Mouse (Mus musculus): Measurements from ENCODE around the gene Hoxb6. TPM values are rescaled to one million over a fixed set of nuclear protein-coding genes. Genes with fewer than 3 reads are reported as not detected.

Hoxb6 gene
- 0.01 and 0.08 TPM in 2 replicates for polyA plus RNA-seq (2012; rRNA removed)

DNA sequence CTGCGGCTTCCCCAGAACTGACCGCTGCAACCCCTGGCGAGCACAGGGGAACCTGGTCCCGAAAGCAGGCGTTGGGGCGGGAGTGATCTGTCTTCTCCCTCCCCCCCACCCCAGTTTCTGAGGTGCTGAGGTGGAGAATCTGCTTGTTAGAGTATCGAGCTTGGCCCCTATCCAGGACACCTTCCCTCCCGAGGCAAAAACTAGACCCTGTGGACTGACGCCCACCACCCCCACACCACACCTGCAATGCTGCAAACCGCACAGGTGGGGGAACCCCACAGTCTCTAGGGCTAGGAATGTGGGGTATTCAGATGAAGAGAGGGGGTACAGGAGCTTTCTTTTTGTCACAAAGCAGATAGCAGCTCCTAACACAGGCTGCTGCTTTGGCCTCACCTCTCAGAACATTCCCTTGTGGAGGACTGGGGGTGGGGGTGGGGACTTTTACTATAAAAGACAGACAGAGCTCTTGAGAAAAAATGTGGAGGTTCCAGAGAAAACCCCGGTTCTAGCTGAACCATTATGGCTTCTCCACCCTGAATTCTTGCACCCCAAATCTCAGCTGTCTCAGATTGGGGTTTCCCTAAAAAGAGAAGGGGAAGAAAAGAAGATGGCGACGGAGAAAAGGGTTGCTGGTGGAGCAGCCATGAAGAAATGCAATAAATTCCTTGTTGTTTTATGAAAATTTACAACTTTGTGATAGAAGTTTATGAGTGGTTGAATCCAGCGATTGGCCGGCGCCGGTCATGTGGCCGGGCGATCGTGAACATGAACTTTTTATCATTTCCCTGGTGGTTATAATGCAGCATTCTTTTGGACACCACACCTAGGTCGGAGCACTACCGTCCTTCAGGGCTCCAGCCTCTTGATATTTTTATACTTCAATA, at the start of gene Hoxb6:
TSS of gene Hoxb6 (plus strand) at position 796 of the 884 bp plus-strand sequence.

DNA sequence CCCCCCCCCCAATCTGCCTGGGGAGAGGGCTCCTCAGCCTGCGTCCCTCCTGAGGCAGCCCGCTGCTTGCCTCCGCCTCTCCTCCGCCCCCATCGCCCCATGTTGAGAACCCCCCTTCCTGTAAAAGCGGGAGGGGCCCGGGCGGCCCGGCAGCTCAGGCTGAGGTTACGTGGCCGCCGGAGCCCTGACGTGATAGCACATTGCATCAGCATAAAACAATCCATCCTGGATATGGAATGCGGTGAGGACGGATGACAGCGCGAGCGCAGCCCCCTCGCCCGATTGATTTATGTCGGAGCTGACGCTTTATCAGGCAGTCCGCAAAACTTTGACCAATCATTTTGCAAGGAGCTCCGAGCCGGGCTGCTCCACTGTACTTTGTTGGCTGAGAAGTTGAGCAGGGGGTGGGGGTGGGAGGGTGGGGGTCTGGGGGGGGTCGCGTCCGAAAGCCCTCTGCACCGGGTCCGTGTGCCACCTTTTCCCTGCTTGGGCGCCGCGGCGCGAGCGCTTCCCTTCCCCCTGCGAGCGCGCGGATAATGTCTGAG, 21.2 kb upstream of the Hoxb6 start, which contains the start of gene Hoxb9:
TSS of gene Hoxb9 (plus strand) at position 462 of the 545 bp plus-strand sequence.

DNA sequence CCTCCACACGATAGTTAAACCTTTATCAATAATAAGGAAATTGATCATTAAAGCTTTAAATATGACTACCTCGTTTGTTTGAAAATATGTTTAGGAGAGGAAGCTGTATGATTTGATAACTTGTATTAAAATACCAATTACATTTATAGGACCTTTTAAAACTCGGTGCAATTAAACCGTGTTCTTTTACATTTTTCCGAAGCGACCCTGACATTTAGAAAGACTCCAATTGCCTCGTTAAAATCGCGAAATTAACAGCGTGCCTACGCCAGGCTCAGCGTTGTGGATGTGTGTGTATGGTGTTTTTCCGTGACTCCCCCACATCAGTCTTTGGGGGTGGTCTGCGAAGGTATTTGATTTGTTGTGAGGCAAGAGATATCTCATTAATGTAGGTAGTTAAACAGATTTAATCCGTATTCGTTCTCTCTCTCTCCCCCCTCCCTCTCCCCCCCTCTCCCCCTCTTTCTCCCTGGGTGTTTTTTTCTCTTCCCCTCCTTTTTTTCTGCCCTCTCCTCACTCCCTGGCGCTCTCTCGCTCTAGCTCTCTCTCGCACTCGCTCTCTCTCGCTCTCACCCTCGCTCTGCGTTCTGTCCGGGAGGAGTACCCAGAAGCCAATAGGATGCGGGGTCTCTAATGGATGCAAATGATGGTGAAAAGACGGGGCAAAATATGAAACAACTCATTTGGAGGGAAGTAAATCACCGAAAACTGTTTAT, 10.3 kb upstream of the Hoxb6 start, which contains the start of gene Hoxb8:
TSS of gene Hoxb8 (plus strand) at position 51 of the 716 bp plus-strand sequence.

DNA sequence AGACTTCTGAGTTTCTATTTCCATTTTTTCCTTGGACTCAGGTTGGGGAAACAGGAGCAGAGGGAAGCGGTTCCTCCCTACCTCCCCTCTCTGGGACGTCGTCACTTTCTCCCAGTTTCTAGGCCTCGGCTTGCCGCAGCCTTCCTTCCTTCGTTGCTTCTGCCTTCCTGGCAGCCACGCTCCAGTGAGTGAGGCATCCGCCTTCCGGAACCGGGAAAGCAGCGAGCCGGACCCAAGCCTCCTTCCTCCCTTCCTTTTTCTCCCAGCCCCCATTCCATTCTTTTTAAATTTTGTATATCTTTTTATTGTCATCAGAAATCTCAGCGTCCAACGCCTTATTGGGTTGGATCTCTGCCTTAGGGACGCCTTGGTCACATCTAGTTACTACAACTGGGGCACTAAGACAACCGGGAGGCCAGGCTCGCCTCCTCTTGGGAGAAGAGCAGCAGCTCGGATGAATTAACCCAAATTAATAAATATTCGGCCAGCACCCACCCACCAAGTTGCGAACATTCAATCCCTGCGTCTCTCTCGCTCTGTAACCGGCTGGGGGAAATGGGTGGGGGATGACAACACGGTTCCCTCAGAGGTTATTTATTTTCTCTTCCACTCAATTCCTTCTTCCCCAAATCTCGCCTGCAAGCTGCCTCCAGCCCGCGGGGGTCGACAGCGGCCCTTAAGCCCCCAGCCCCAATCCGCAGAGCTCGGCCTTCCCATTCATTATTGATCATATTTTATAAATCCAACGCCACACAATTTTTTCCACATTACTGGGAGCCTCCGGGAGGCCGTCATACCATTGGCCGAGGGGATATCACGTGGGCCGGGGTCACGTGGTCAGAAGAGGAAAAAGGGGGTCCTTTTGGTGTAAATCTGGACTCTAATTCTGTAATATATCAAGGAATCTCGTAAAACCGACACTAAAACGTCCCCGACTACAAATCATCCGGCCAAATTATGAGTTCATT, 6.2 kb upstream of the Hoxb6 start, which contains the start of gene Hoxb7:
TSS of gene Hoxb7 (plus strand) at position 853 of the 968 bp plus-strand sequence.

DNA sequence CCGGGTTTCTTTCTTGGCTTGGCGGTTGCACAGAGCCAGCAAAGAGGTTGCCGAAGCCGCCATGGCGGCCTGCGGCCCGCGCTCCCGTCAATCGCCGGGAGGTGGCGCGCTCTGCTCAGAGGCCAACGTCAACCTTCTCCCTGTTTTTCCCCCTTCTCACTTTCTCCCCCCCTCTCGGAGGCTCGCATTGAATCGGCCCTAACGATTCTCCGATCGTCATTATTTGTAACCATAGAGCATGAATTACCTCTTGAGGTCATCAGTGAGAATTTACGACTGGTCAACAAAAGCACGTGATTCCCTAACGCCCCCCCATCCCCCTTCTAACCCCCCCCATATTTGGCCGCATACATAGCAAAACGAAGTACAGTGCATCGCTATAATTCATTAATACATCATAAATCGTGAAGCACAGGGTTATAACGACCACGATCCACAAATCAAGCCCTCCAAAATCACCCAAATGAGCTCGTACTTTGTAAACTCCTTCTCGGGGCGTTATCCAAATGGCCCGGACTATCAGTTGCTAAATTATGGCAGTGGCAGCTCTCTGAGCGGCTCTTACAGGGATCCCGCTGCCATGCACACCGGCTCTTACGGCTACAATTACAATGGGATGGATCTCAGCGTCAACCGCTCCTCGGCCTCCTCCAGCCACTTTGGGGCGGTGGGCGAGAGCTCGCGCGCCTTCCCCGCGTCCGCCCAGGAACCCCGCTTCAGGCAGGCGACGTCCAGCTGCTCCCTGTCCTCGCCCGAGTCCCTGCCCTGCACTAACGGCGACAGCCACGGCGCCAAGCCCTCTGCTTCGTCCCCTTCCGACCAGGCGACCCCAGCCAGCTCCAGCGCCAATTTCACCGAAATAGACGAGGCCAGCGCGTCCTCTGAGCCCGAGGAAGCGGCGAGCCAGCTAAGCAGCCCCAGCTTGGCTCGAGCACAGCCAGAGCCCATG, 11.1 kb downstream of the Hoxb6 start, which contains the start of gene Hoxb5:
TSS of gene Hoxb5 (plus strand) at position 186 of the 949 bp plus-strand sequence.

DNA sequence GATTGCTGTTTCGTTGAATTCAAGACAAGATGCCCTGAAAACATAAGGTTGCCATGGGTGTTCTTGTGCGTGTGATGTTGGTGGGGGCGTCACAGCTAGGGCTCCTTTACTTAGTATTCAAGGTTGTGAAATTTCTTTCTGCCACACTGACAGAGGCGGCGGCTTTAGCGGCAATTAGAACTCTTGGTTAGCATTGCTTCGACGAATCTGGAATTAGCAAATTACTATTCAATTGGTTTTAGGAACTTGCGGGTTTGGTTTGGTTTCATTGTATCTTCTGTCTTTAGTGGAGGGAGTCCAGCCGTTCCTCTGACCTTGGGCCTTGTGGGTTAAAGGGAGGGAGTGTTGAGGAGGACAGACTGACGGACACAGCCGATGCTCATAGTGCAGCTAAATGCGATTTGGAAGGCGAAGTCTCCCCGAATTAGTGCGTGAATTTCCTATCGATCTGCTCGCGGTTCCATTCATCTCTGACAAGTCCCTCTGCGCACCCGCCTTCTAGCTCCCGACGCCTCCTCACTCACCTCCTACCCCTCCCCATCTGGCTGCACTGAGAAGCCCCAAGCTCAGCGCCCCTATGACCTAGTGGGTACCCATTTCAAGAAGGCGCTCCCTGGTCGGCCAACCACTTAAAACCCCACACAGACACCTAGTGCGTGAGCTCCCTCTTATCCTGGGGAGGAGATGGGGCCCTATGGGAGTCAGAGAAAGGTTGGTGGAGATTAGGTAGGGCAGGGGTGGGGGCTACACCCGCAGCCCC, 25.5 kb downstream of the Hoxb6 start, which contains the start of gene Hoxb4:
TSS of gene Hoxb4 (plus strand) at position 660 of the 760 bp plus-strand sequence.

DNA sequence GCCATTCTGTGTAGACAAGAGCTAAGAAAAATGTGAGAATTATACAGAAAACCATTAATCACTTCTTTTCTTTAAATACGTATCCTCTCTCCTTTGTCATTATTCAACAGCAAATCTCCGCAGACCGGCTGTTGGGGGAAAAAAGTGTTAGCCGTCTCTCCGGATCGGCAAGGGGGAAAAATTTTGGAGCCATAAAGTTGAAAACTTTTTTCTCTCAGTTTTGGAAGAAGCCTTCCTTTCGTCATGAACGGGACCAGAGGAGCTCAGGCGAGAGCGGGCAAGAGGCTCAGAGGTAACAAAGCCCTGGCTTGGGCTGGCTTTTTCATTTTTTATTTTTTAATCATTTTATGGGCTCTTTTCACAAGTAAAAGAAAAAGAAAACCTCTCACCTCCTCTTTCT, 30.9 kb downstream of the Hoxb6 start, which contains the start of gene Hoxb3:
TSS of gene Hoxb3 (plus strand) at position 173 of the 400 bp plus-strand sequence.

DNA sequence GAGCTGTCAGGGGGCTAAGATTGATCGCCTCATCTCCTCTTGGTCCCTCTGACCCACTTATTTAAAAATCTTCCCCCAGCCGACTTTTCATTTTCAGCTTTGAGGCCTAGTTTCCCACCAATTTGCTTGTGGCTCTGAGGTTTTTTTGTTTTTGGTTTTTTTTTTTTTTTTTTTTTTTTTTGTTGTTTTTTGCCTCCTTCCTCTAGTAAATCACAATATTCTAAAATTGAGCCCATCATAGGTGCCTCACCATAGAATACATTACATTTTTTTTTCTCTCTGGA, 58.0 kb downstream of the Hoxb6 start, which contains the start of gene Hoxb2:
TSS of gene Hoxb2 (plus strand) at position 185 of the 284 bp plus-strand sequence.

Other genes starting within 250 kb of the Hoxb6 start
- gene Ube2z, start 227.1 kb upstream of the Hoxb6 start, polyA plus RNA-seq (2012; rRNA removed) = 17.2 and 17.3 TPM in 2 replicates
- gene Atp5g1, start 216.8 kb upstream of the Hoxb6 start, polyA plus RNA-seq (2012; rRNA removed) = 340 and 367 TPM in 2 replicates
- gene Calcoco2, start 180.5 kb upstream of the Hoxb6 start, polyA plus RNA-seq (2012; rRNA removed) = not detected in 2 replicates
- 0.02 TPM in 1 of 2 replicates, not detected in the other for gene Ttll6, start 158.7 kb upstream of the Hoxb6 start, polyA plus RNA-seq (2012; rRNA removed)
- not detected in 2 replicates for gene Hoxb13, start 98.2 kb upstream of the Hoxb6 start, polyA plus RNA-seq (2012; rRNA removed)
- not detected in 2 replicates for gene Hoxb9, start 21.0 kb upstream of the Hoxb6 start, polyA plus RNA-seq (2012; rRNA removed)
- 0.04 and 0.05 TPM in 2 replicates for gene Hoxb8, start 10.6 kb upstream of the Hoxb6 start, polyA plus RNA-seq (2012; rRNA removed)
- gene Hoxb7, start 5.9 kb upstream of the Hoxb6 start, polyA plus RNA-seq (2012; rRNA removed) = 0.07 and 0.16 TPM in 2 replicates
- 0.23 and 0.30 TPM in 2 replicates for gene Hoxb5, start 10.9 kb downstream of the Hoxb6 start, polyA plus RNA-seq (2012; rRNA removed)
- gene Hoxb4, start 25.8 kb downstream of the Hoxb6 start, polyA plus RNA-seq (2012; rRNA removed) = 0.75 and 0.82 TPM in 2 replicates
- 0.56 and 0.65 TPM in 2 replicates for gene Hoxb3, start 30.9 kb downstream of the Hoxb6 start, polyA plus RNA-seq (2012; rRNA removed)
- 1.5 and 1.6 TPM in 2 replicates for gene Hoxb2, start 58.0 kb downstream of the Hoxb6 start, polyA plus RNA-seq (2012; rRNA removed)
- not detected in 2 replicates for gene Hoxb1, start 73.3 kb downstream of the Hoxb6 start, polyA plus RNA-seq (2012; rRNA removed)
- 0.08 and 0.35 TPM in 2 replicates for gene Skap1, start 172.1 kb downstream of the Hoxb6 start, polyA plus RNA-seq (2012; rRNA removed)

All from liver, embryonic 18 days (tissue).